Mouse (Mus musculus) MEL (cell line): ENCODE data around the gene Hs3st6.

Experiments used
- BHLHE40 ChIP-seq: IDR thresholded peaks from 2 replicates; pipeline ENCODE4 v1.6.1; 2012; ENCODE audit warnings: low read depth, mild to moderate bottlenecking, inconsistent platforms, low read length, improper control_type of control experiment, borderline replicate concordance
- CTCF ChIP-seq, 3 experiments: IDR thresholded peaks in 2 of 3; conservative IDR thresholded peaks in 1 of 3; 2 replicates each; pipeline ENCODE4 v1.5.1; 2011 to 2012; ENCODE audit warnings: low read length in 3 of 3, low read depth in 2 of 3, mild to moderate bottlenecking in 2 of 3, improper control_type of control experiment in 1 of 3, inconsistent platforms in 1 of 3, mixed read lengths in 1 of 3, moderate library complexity in 1 of 3; ENCODE audit not compliant: control insufficient read depth in 1 of 3, insufficient read depth in 1 of 3, poor library complexity in 1 of 3, severe bottlenecking in 1 of 3
- E2F4 ChIP-seq: IDR thresholded peaks from 2 replicates; pipeline ENCODE4 v1.6.1; 2011; ENCODE audit warnings: low read depth, low read length, improper control_type of control experiment, borderline replicate concordance
- EP300 ChIP-seq, 2 experiments: IDR thresholded peaks; 2 replicates each; pipeline ENCODE4 v1.6.1; 2011; ENCODE audit warnings: improper control_type of control experiment in 2 of 2, low read length in 2 of 2, low read depth in 1 of 2, mild to moderate bottlenecking in 1 of 2
- HCFC1 ChIP-seq: IDR thresholded peaks from 2 replicates; pipeline ENCODE4 v1.6.1; 2012; ENCODE audit warnings: low read depth, mild to moderate bottlenecking, inconsistent platforms, low read length, improper control_type of control experiment, moderate library complexity
- JUND ChIP-seq: IDR thresholded peaks from 2 replicates; pipeline ENCODE4 v1.6.1; 2011; ENCODE audit warnings: low read depth, mild to moderate bottlenecking, improper control_type of control experiment, low read length
- MAFK ChIP-seq: IDR thresholded peaks from 2 replicates; pipeline ENCODE4 v1.6.1; 2011; ENCODE audit warnings: low read depth, mild to moderate bottlenecking, low read length, improper control_type of control experiment, borderline replicate concordance
- MEF2A ChIP-seq: IDR thresholded peaks from 2 replicates; pipeline ENCODE4 v1.6.1; 2014; ENCODE audit warnings: low read depth, mild to moderate bottlenecking, inconsistent platforms, low read length, improper control_type of control experiment; ENCODE audit not compliant: poor library complexity, insufficient replicate concordance, severe bottlenecking; ENCODE audit errors: extremely low read depth
- POLR2A ChIP-seq, 2 experiments: IDR thresholded peaks; 2 replicates each; pipeline ENCODE4 v1.6.1; 2011 to 2012; ENCODE audit warnings: low read length in 2 of 2, mild to moderate bottlenecking in 2 of 2, control low read depth in 1 of 2, improper control_type of control experiment in 1 of 2, low read depth in 1 of 2, moderate library complexity in 1 of 2; ENCODE audit not compliant: control insufficient read depth in 1 of 2, insufficient read depth in 1 of 2, poor library complexity in 1 of 2
- POLR2AphosphoS2 ChIP-seq: IDR thresholded peaks from 2 replicates; pipeline ENCODE4 v1.6.1; 2011; ENCODE audit warnings: low read length, improper control_type of control experiment
- TAL1 ChIP-seq: IDR thresholded peaks from 2 replicates; pipeline ENCODE4 v1.6.1; 2012; ENCODE audit warnings: mild to moderate bottlenecking, inconsistent platforms, low read length, moderate library complexity, mixed read lengths
- UBTF ChIP-seq: IDR thresholded peaks from 2 replicates; pipeline ENCODE4 v1.6.1; 2012; ENCODE audit warnings: low read depth, mild to moderate bottlenecking, inconsistent platforms, low read length, improper control_type of control experiment, moderate library complexity, borderline replicate concordance; ENCODE audit not compliant: insufficient read depth
- ZMIZ1 ChIP-seq: IDR thresholded peaks from 2 replicates; pipeline ENCODE4 v1.6.1; 2012; ENCODE audit warnings: low read depth, mild to moderate bottlenecking, inconsistent platforms, low read length, improper control_type of control experiment, moderate library complexity
- ZNF384 ChIP-seq: IDR thresholded peaks from 2 replicates; pipeline ENCODE4 v1.6.1; 2012; ENCODE audit warnings: low read depth, mild to moderate bottlenecking, inconsistent platforms, low read length, improper control_type of control experiment

DNA sequence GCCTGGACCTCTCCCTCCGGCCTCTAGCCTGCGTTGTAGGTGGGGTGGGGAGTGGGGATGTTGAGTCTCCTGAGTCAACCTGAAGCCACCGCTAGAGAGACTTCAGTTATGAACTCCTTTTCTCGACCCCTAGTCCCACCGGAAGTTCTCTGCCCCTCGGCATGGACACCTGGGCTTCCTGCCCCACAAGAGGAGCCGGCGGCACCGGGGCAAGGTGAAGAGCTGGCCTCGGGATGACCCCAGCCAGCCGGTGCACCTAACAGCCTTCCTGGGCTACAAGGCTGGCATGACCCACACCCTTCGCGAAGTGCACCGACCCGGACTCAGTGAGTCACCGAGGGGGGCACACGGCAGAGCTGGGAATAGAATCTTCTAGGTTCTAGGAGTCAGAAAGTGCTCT lies 24.6 kb upstream of the Hs3st6 start:
- TF ChIP-seq CTCF (IDR thresholded peaks at IDR 0.05 in 2 of 3, conservative IDR thresholded peaks at IDR 0.05 in 1 of 3; ENCODE audit: control insufficient read depth in 1 of 3, insufficient read depth in 1 of 3, low read depth in 2 of 3, low read length in 3 of 3, poor library complexity in 1 of 3, severe bottlenecking in 1 of 3) (no peak), HCFC1 (no peak), JUND (no peak), E2F4 (no peak), POLR2A (IDR thresholded peaks at IDR 0.05; ENCODE audit: control insufficient read depth in 1 of 2, insufficient read depth in 1 of 2, low read depth in 1 of 2, low read length in 2 of 2, poor library complexity in 1 of 2) (no peak), POLR2AphosphoS2 (no peak), UBTF (no peak), ZMIZ1 (no peak), MAFK (no peak), BHLHE40 (no peak), ZNF384 (no peak), EP300 (IDR thresholded peaks at IDR 0.05; ENCODE audit: low read depth in 1 of 2, low read length in 2 of 2) (no peak), TAL1 (no peak), MEF2A (no peak)
